Mouse (Mus musculus): ENCODE measurements at regions not wholly inside any gene's neighbourhood (a gene's known extent, or its start where the extent isn't known, plus 50 kb on each side); places are given as distances from the start of the nearest gene placed in this dataset.
"Not testable (repeated sequence)": the region's sequence is repeated elsewhere in the genome, so short reads cannot be mapped to it uniquely, and the experiment has no call there.

GRCm38 (mm10) chr11:26660878-26661277 lies 67.1 kb upstream of the Vrk2 start:
- Histone ChIP-seq H3K9me3 (no peaks in the 10 kb centered on the region), H3K4me3 (no peak overlapping the region), H3K27me3 (replicated peaks) (no peaks in the 10 kb centered on the region), H3K4me1 (no peaks in the 10 kb centered on the region), H3K4me2 (replicated peaks) (no peak overlapping the region), H3K36me3 (no peaks in the 10 kb centered on the region), H3K9ac (no peak overlapping the region), H3K27ac (no peak overlapping the region)
- no peak for ATAC-seq (ENCODE audit: low FRiP score, low read depth)

GRCm38 (mm10) chr11:26649165-26649564 lies 55.4 kb upstream of the Vrk2 start:
- H3K4me3 ChIP-seq; H3K27ac ChIP-seq; H3K27me3 ChIP-seq (replicated peaks); H3K4me2 ChIP-seq (replicated peaks); H3K9me3 ChIP-seq; H3K9ac ChIP-seq; H3K4me1 ChIP-seq; H3K36me3 ChIP-seq; ATAC-seq (ENCODE audit: low FRiP score, low read depth): not testable (repeated sequence)
